Mouse (Mus musculus) urinary bladder, postnatal 36 days (tissue): Measurements from ENCODE around the gene 2610001J05Rik.

Experiments
- DNase-seq, 2 experiments: peaks; one replicate each; pipeline ENCODE4 v3.0.0; 2022; ENCODE audit warnings: low spot score in 2 of 2, mixed read lengths in 1 of 2

Gene 2610001J05Rik

DNA sequence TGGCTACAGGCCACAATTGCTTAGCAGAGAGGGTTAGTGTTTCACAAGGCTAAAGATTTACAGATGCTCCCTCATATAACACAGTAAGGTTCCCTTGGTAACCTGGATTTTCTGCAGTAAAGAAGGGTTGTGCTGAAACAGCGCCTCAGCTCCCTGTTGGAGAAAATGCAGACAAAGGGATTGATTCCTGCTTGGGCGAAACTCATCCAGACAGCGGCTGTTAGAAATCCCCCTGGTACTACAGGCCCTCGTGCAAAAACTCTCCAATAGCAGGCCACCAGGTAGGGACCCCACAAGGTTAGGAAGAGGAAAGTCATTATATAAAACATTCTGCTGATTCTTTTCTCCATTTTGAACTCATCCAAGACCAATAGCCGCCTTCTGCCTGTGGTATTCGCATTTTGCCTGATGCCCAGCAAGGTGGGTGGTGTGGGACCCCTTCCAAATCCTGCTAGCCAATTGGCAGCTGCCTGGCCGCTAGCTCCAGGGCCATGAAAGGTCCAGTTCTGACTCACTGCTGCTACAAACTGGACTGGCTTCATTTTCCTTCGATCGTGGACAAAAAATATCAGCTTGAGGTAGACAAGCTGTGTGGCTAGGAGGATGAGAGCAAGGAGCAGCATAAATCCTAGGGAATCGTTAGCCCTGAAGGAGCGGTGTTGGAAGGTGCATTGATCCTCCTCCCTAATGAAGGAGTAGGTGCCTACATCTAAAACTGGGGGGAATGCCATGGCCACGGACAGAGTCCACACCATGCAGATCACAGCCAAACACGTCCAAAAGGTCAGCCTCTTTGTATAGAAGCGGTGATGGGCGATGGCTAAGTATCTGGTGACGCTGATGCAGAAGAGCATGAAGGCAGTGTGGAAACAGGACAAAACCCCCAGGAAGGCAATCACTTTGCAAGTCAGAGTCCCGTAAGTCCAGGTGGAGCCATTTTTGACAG lies 35.3 kb downstream of the 2610001J05Rik start:
- DNase-seq = no peak

DNA sequence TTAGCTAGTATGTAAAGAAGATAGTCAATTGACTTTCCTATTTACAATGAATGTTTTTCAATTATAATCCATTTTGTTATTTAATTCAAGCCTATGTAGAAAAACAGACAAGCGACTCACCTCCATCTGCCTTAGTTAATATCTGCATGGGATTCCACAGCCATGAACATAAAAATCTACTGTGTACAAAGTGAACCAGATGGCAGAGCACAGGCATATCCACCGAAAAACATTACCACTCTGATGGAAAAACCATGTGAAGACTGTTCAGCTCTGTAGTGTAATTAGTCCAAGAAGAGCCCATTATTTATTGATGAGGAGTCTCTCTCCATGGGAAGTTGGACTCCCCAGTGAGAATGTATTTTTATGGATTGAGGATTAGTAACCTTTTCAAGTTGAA lies 38.5 kb downstream of the 2610001J05Rik start:
- no peak for DNase-seq

DNA sequence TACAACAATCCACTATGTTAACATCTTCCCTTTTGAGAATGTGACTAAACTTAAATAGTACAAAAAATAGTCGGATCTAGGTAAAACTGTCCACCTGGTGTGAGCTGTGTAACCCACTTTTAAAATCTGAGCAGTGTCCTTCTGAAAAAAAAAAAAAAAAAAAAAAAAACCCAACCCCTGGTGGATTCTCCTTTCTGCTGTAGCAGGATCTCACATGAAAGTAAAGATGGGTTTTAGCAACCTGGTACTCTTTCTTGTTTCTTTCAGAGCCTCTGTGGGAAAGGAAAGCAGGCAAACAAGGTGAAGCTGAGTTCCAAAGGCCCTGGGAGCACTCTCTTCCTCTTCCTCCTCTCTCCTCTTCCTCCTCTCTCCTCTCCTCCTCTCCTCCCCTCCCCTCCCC lies 42.4 kb downstream of the 2610001J05Rik start:
- DNase-seq = no peak
